Mouse (Mus musculus) neutrophil, adult 59 days (primary cell): ENCODE measurements around the gene Fuom. TPM values are rescaled to one million over a fixed set of nuclear protein-coding genes. Genes with fewer than 3 reads are reported as not detected.

ENCODE experiments used
- total RNA-seq, 2 experiments: library from RNA; stranded (reverse); gene quantifications; 1 replicate in 1 of 2; 2 replicates in 1 of 2; pipeline ENCODE4 v1.2.4; 2023

Fuom gene
- 1 to 10 TPM; 5.9 to 8.1 TPM for total RNA-seq

DNA sequence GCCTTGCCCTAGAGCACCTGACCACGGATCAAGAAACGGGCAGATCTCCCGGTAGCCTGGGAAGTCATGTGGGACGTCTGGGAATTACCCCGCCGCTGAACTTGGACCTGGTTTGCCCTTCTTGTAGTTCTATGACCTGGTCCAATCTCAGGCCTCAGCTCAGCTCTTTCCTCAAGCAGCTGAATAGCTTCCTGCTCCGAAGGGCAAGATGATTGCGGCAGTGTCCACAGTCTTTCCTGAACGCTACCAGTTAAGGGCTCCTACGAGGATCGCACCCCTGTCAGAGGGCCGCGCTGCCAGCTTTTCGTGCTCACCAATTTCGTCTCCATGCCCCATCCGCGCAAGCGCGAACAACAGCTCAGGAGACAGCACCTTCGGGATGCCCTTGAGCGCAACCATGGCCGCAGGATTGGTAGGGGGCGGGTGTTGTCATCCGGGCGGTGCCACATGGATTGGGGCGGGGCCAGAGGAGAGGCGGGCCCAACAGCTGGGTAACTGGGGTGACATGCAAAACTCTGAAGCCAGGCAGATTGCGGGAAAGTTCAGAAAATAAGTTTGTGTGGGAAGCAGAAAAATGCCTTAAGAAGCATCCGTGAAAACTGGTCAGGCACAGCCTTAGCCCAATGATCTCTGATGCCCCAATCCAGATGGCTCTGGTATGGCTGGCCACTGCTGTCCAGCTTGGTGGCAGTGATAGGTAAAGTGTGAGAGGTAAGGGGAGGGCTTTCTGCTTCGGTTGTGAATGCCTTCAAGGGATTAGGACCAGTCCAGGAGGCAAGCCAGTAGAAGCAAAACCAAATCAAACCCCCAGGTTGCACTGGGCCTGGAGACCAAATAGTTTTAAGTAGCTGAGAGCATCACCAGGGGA lies at the start of gene Fuom:
Fuom (minus strand) TSS at position 449 of the 868 bp plus-strand sequence.

DNA sequence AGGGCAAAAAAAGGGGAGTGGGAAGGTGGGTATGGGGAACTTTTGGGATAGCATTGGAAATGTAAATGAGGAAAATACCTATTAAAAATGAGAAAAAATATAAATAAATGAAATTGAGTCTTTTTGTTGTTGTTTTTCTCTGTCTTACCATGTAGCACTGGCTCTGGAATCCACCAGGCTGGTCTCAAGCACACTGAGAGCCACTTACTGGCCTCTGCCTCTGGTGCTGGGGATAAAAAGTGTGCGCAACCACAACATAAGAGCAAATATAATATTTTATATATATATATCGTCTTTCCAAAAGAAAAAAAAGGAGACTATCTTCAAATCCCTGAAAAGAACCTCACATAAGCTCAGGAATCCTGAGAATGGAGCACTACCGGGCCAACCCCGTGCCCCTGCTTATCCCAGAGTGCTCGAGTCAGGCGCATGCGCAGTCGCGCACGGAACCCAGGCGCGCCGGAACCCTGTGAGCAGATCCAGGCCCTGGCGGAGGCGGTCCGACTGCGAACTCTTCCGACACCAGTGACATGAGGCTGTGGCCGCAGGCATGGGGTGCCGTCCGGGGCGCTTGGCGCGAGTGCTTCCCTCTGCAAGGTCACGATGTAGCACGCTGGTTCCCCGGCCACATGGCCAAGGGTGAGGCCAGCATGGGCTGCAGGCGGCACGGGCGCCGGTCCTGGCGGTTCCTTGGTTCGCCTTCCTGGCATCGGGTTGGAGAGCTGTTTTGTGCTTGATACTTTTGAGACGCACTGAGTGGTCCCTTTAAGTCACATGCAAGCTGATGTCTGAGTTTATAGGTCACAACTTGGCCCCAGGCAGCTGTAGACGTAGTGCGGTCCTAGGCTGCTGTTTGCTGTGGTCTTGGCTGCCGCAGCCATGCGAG lies 35.1 kb upstream of the Fuom start, which contains the start of gene Mtg1:
Mtg1 (plus strand) TSS at position 430 of the 886 bp plus-strand sequence.

DNA sequence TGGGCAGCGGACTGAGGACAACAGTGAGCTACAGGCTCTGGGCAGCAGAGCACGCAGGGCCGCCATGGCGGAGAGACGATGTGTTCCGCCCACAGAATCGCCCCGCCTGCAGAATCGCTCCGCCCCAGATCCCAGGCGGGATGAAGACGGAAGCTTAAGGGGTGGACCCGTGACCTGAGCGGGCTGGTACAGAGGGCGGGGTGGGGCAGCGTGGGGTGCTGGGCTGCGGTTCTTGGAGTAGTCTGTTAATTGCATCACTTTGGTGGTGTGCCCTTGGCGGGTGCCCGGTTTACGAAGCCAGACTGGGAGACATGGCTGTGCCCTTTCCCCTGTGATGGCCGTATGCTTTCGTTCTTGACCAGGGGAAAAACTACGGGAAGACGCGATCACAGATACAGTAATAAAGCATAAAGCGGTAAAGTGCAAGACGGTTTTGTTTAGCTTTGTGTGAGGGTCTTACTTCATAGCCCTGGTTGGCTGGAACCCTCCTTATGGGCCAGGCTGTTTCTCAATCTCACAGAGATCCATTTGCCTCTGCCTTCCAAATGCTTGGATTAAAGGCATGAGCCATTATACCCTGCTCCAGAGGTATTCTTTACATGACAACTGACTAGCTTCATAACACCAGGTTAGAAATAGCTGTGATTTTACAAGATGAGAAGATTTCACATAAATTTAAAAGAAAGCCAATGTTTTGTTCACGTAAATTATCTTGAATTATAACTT lies 14.3 kb upstream of the Fuom start, which contains the start of gene Echs1:
Echs1 (minus strand) TSS at position 148 of the 726 bp plus-strand sequence.

DNA sequence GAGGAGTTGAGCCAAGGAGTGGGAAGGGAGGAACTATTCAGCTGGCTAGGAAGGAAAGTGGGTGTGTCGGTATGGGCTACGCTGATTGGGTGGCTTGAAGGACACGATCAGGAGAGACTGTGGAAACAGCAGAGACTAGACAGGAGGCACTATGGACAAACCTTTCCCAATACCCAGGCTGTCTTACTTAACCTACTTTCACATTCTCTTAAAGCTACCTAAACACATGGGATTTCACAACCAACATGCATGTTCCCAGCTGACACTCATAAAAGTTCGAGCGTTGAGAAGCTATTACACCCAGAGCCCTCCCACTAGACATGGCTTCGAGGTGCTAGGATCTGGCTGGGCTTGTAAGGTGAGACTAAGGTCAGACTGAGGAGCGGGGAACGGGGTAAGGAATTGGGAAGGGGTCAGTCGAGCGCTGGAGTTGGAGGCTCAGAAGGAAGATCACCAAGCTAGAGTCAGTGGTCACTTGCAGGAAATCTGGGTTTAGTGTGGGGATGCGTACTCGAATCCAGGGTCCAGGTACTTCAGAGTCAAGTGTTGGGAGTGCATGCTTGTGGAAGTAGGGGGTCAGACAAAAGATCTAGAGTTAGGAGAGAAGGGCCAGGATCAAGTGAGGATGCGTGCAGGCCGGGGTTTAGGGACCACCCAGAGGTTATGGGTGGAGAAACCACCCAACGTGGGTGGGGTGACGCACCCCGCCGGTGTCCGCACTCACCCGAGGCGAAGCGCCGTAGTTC lies 13.5 kb upstream of the Fuom start, which contains the start of gene Paox:
Paox (plus strand) TSS at position 217 of the 746 bp plus-strand sequence.

DNA sequence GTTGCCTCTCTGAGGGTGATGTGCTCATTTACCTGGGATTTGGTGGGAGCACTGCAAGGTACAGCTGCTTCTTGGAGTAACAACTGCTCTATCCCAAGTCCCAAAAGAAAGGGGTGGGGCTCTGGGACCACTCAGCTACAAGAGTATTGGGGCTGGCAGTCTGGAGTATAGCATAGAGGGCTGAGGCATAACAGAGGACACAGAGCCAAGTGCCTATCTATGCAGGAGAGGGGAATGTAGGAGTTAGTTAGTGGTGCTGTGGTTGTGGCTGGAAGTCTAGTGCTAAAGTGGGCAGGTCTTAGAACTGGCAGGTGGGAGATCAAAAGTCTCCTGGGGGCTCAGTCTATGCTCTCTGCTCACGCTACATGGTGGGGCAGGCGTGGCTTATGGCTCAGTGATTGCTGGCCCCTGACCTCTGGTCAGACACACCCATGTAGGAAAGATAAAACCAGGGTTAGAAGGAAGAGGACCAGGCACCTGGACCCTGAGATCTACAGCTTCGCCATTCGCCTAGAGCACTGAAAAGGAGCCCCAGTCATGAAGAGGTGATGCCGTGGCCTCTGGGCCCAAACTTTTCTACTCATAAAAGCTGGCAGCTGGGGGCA lies 9.2 kb downstream of the Fuom start, which contains the start of gene Prap1:
Prap1 (plus strand) TSS at position 472 of the 605 bp plus-strand sequence.

DNA sequence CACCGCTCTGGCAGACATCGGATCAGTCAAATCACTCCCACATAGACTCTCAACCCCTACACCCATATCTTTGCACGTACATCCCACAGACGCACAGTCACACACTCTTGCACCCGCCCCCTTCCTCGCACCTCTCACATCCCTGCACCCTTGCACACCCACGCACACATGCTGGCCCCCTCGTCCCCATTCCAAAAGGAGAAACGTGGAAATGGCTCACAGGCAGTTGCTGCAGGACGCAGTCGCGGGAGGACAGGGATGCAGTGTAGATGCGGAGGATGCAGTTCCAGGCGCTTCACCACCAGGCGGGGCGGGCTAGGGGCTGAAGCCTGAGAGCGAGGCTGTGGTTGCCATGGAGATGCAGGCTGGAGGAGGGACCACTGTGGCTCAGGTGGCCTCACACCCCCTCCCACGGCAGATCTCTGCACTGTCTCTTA lies 20.0 kb downstream of the Fuom start, which contains the start of gene Caly:
Caly (minus strand) TSS at position 307 of the 437 bp plus-strand sequence.

DNA sequence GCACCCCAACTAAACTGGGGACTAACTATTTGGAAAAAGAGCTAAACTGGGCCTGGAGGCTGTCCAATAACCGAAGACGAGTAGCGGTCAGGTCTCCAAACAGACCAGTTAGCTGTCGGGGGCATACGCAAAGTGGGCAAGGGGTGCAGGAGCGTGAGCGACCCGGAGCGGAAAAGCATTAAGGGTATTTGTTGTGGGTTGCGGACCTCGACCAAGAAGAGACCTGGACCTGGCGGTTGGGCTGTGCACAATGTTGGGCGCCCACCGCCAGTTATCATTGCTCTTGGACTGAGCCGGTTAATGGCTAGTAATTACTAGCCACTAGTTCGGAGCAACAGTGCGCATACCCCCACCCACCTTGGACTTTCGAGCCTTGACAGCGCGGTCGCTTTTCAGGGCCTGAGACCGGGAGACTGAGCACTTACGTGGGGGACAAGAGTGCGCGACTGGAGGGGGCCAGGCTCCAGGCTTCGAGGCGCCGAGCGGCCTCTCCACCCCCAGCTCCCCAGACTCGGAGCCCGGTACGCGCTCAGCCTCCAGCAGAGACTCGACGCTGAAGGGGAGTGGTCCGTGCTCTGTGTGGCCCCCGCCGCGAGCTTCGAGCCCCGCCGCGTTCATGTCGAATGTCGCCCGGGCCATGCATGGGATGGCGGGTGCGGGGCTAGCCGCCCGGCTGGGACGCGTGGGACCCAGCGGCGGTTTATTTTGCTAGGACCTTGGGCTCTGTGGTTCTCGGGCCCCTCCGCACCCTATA lies 53.7 kb downstream of the Fuom start, which contains the start of gene Msx3:
Msx3 (minus strand) TSS at position 729 of the 754 bp plus-strand sequence.

Other genes with a start within 250 kb of the Fuom start
- not detected for gene Kndc1, start 207.7 kb downstream of the Fuom start, total RNA-seq
- gene Utf1, start 158.7 kb downstream of the Fuom start, total RNA-seq = not detected
- gene 6430531B16Rik, start 123.7 kb downstream of the Fuom start, total RNA-seq = 1 to 10 TPM; 5.6 to 7.0 TPM
- 100 to 1,000 TPM; 883 to 884 TPM for gene Adam8, start 109.9 kb downstream of the Fuom start, total RNA-seq
- 10 to 100 TPM; 15.7 to 17.0 TPM for gene Zfp511, start 66.0 kb downstream of the Fuom start, total RNA-seq
- 10 to 100 TPM; 23.3 to 28.3 TPM for gene Tubgcp2, start 65.8 kb downstream of the Fuom start, total RNA-seq
- gene Msx3, start 53.4 kb downstream of the Fuom start, total RNA-seq = not detected
- gene Caly, start 19.9 kb downstream of the Fuom start, total RNA-seq = not detected
- not detected for gene Prap1, start 9.0 kb downstream of the Fuom start, total RNA-seq
- gene Paox, start 13.4 kb upstream of the Fuom start, total RNA-seq = 10 to 100 TPM in 1 of 2 experiments, 1 to 10 TPM in 1; 7.2 to 13.3 TPM
- gene Echs1, start 14.0 kb upstream of the Fuom start, total RNA-seq = 10 to 100 TPM; 29.6 to 38.5 TPM
- 1 to 10 TPM; 5.6 to 6.4 TPM for gene Mtg1, start 35.1 kb upstream of the Fuom start, total RNA-seq
- not detected for gene Sprn, start 52.4 kb upstream of the Fuom start, total RNA-seq
- not detected for gene Olfr522, start 62.3 kb upstream of the Fuom start, total RNA-seq
- gene Olfr523, start 70.8 kb upstream of the Fuom start, total RNA-seq = not detected
- gene Olfr524, start 103.5 kb upstream of the Fuom start, total RNA-seq = not detected
- not detected for gene Cd163l1, start 115.8 kb upstream of the Fuom start, total RNA-seq
- gene 5830411N06Rik, start 144.8 kb upstream of the Fuom start, total RNA-seq = under 1 TPM in 1 of 2 experiments, not detected in 1; 0.11 TPM
- gene Olfr525, start 218.4 kb upstream of the Fuom start, total RNA-seq = not detected
- not detected for gene Olfr527, start 231.6 kb upstream of the Fuom start, total RNA-seq